Mouse (Mus musculus): ENCODE measurements around the gene Spaca6. TPM values are rescaled to one million over a fixed set of nuclear protein-coding genes. Genes with fewer than 3 reads are reported as not detected.

Spaca6 gene
- polyA plus RNA-seq, 1 experiment from 2014 or later = 4.7 TPM

DNA sequence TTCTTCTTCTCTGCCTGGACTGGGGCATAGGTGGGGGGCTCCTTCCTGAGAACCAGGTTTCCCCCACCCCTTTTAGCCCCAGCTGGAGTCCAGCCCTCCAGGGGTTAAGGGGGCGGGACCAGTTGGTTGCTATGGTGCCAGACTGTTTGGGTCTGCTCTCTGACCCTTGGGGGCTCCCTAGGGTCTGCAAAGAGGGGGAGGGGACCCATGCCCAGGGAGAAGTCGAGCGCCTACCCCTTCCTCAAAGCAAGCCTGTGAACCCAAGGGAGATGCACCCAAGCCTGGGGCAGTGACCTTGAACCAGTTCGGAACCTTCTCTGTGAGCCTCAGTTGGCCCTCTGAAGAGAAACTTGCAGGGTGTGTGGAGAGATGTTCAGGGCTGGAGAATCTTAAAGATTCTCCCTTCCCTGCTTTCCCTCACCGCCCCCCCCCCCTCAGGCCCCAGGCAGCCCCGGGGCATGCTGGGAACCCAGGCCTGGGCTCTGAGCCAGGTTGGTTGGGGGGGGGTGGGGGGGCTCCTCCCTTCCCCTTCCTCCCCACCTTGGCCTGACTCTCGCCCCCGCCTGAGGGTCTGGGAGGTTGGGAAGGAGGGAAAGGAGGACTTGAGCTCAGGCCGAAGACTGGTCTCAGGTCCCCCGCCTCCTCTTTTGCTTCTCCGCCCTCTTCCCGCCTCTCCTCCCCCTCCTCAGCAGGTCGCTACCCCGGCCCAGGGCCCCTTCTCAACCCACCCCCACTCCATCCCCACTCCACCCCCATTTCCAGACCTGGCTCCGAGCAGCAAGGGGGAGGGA, 1.4 kb downstream of the Spaca6 start:
- H3K9ac ChIP-seq (ENCODE audit: low read depth, low read length) = peak overlapping the region; percentile 33
- no peaks in the 10 kb centered on the region; the same call in 1 of the 2 replicates for H3K4me1 ChIP-seq (ENCODE audit: control insufficient read depth, low read depth, low read length)
- peaks cover 21% of the 10 kb centered on the region for H3K27me3 ChIP-seq (ENCODE audit: control insufficient read depth, insufficient read depth, low read depth, low read length)
- H3K4me3 ChIP-seq (ENCODE audit: low read depth, low read length) = peak overlapping the region; percentile 61
- no peaks in the 10 kb centered on the region for H3K36me3 ChIP-seq (ENCODE audit: control insufficient read depth, insufficient read depth)
- ATAC-seq (ENCODE audit: low read depth) = peak; percentile 4; the same call in 1 of the 2 replicates
- H3K4me2 ChIP-seq (ENCODE audit: low read depth, low read length) = peak overlapping the region; percentile 50
- peak overlapping the region; percentile 78; the same call in 1 of the 2 replicates for H3K27ac ChIP-seq (ENCODE audit: low read length)
- no peaks in the 10 kb centered on the region for H3K9me3 ChIP-seq (replicated peaks; ENCODE audit: control insufficient read depth, low read length)
- WGBS (ENCODE audit: insufficient replicate concordance) = 7% methylated on average over 10 of the region's 15 CpGs

- no peak for ATAC-seq (ENCODE audit: low read depth)
- no peak overlapping the region; the same call in 1 of the 2 replicates for H3K9ac ChIP-seq (ENCODE audit: low read depth, low read length)
- H3K36me3 ChIP-seq (ENCODE audit: control insufficient read depth, insufficient read depth) = no peaks in the 10 kb centered on the region
- H3K9me3 ChIP-seq (replicated peaks; ENCODE audit: control insufficient read depth, low read length) = no peaks in the 10 kb centered on the region
- peak overlapping the region; percentile 50 for H3K4me2 ChIP-seq (ENCODE audit: low read depth, low read length)
- peaks cover 21% of the 10 kb centered on the region for H3K27me3 ChIP-seq (ENCODE audit: control insufficient read depth, insufficient read depth, low read depth, low read length)
- H3K4me3 ChIP-seq (ENCODE audit: low read depth, low read length) = peak overlapping the region; percentile 61
- WGBS (ENCODE audit: insufficient replicate concordance) = 12% methylated on average over 6 of the region's 6 CpGs
- no peak overlapping the region for H3K27ac ChIP-seq (ENCODE audit: low read length)
- no peaks in the 10 kb centered on the region; the same call in 1 of the 2 replicates for H3K4me1 ChIP-seq (ENCODE audit: control insufficient read depth, low read depth, low read length)
These were observed 2.3 kb downstream of the Spaca6 start for GRCm38 (mm10) chr17:17829052-17829785.

- 60% methylated on average over 22 of the region's 23 CpGs for WGBS (ENCODE audit: insufficient replicate concordance)
- Histone ChIP-seq H3K27me3 (ENCODE audit: control insufficient read depth, insufficient read depth, low read depth, low read length) (peaks cover 21% of the 10 kb centered on the region), H3K4me1 (ENCODE audit: control insufficient read depth, low read depth, low read length) (no peaks in the 10 kb centered on the region; the same call in 1 of the 2 replicates), H3K27ac (ENCODE audit: low read length) (no peak overlapping the region), H3K4me2 (ENCODE audit: low read depth, low read length) (0 out of 2 replicates have a peak overlapping the region, but pooled peaks have one; percentile 3), H3K4me3 (ENCODE audit: low read depth, low read length) (no peak overlapping the region), H3K9me3 (replicated peaks; ENCODE audit: control insufficient read depth, low read length) (no peaks in the 10 kb centered on the region), H3K9ac (ENCODE audit: low read depth, low read length) (no peak overlapping the region), H3K36me3 (ENCODE audit: control insufficient read depth, insufficient read depth) (no peaks in the 10 kb centered on the region)
- ATAC-seq (ENCODE audit: low read depth) = no peak
These were observed 3.0 kb downstream of the Spaca6 start for GRCm38 (mm10) chr17:17829816-17830535.

GRCm38 (mm10) chr17:17830731-17831130, 3.8 kb downstream of the Spaca6 start:
- H3K9me3 ChIP-seq (replicated peaks; ENCODE audit: control insufficient read depth, low read length) = no peaks in the 10 kb centered on the region
- no peaks in the 10 kb centered on the region; the same call in 1 of the 2 replicates for H3K4me1 ChIP-seq (ENCODE audit: control insufficient read depth, low read depth, low read length)
- H3K27ac ChIP-seq (ENCODE audit: low read length) = no peak overlapping the region
- no peak overlapping the region for H3K9ac ChIP-seq (ENCODE audit: low read depth, low read length)
- peaks cover 19% of the 10 kb centered on the region for H3K27me3 ChIP-seq (ENCODE audit: control insufficient read depth, insufficient read depth, low read depth, low read length)
- H3K36me3 ChIP-seq (ENCODE audit: control insufficient read depth, insufficient read depth) = no peaks in the 10 kb centered on the region
- WGBS (ENCODE audit: insufficient replicate concordance) = 55% methylated on average over 7 of the region's 7 CpGs
- no peak for ATAC-seq (ENCODE audit: low read depth)
- no peak overlapping the region for H3K4me2 ChIP-seq (ENCODE audit: low read depth, low read length)
- H3K4me3 ChIP-seq (ENCODE audit: low read depth, low read length) = no peak overlapping the region

DNA sequence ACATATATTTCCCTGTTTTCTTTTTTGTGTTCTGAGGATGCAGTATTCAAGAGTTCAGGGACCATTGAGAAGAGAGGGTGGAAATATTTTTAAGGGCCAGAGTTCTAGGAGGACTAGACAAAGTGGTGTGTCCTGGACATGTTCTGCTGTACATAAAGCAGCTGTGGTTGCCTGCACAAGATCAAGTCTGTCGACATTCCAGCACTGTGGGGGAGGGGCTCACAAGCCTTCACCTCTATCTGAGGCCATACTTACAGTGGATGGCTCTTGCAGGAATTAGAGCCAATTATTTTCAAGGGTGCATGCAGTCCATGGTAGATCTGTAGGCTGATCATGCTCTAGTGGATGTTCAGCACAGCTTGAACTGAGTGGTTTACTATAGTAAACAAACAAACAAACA, 7.9 kb downstream of the Spaca6 start:
- Histone ChIP-seq H3K9ac (ENCODE audit: low read depth, low read length) (no peak overlapping the region), H3K27ac (ENCODE audit: low read length) (no peak overlapping the region), H3K4me1 (ENCODE audit: control insufficient read depth, low read depth, low read length) (peaks cover 6% of the 10 kb centered on the region), H3K27me3 (ENCODE audit: control insufficient read depth, insufficient read depth, low read depth, low read length) (no peaks in the 10 kb centered on the region), H3K4me3 (ENCODE audit: low read depth, low read length) (no peak overlapping the region), H3K36me3 (ENCODE audit: control insufficient read depth, insufficient read depth) (no peaks in the 10 kb centered on the region), H3K9me3 (replicated peaks; ENCODE audit: control insufficient read depth, low read length) (no peaks in the 10 kb centered on the region), H3K4me2 (ENCODE audit: low read depth, low read length) (no peak overlapping the region)
- ATAC-seq (ENCODE audit: low read depth) = no peak
- 9% methylated on average over 1 of the region's 1 CpGs for WGBS (ENCODE audit: insufficient replicate concordance)

DNA sequence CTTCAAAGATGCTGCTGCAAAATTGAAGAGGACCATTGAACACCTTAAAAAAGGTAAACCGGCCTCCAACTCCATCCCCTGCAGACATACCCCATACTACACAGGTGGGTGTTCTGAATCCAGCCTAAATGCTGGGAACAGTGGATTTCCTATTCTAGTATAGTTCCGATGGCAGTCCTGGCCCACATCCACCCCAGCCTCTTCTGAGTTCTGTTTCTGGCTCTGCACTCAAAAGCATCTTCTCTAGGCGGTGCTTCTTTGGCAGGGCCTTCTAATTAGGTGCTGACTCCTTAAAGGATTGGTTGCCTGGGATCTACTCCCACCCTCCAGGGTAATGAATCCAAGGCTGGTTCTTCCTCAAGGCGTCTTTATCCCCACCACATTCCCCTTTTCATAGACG, 9.1 kb downstream of the Spaca6 start:
- Histone ChIP-seq H3K27ac (ENCODE audit: low read length) (no peak overlapping the region), H3K4me2 (ENCODE audit: low read depth, low read length) (no peak overlapping the region), H3K4me1 (ENCODE audit: control insufficient read depth, low read depth, low read length) (peaks cover 6% of the 10 kb centered on the region), H3K9ac (ENCODE audit: low read depth, low read length) (no peak overlapping the region), H3K36me3 (ENCODE audit: control insufficient read depth, insufficient read depth) (0 out of 2 replicates have a peak, but pooled peaks cover 2% of the 10 kb centered on the region), H3K27me3 (ENCODE audit: control insufficient read depth, insufficient read depth, low read depth, low read length) (no peaks in the 10 kb centered on the region), H3K4me3 (ENCODE audit: low read depth, low read length) (no peak overlapping the region), H3K9me3 (replicated peaks; ENCODE audit: control insufficient read depth, low read length) (no peaks in the 10 kb centered on the region)
- ATAC-seq (ENCODE audit: low read depth) = no peak
- 64% methylated on average over 5 of the region's 5 CpGs for WGBS (ENCODE audit: insufficient replicate concordance)

- H3K27me3 ChIP-seq (ENCODE audit: control insufficient read depth, insufficient read depth, low read depth, low read length) = no peaks in the 10 kb centered on the region
- no peaks in the 10 kb centered on the region for H3K9me3 ChIP-seq (replicated peaks; ENCODE audit: control insufficient read depth, low read length)
- H3K4me3 ChIP-seq (ENCODE audit: low read depth, low read length) = peak overlapping the region; percentile 65
- peaks cover 6% of the 10 kb centered on the region for H3K4me1 ChIP-seq (ENCODE audit: control insufficient read depth, low read depth, low read length)
- peak overlapping the region; percentile 74 for H3K4me2 ChIP-seq (ENCODE audit: low read depth, low read length)
- ATAC-seq (ENCODE audit: low read depth) = no peak
- peak overlapping the region; percentile 67; the same call in 1 of the 2 replicates for H3K9ac ChIP-seq (ENCODE audit: low read depth, low read length)
- H3K27ac ChIP-seq (ENCODE audit: low read length) = peak overlapping the region; percentile 47
- H3K36me3 ChIP-seq (ENCODE audit: control insufficient read depth, insufficient read depth) = 0 out of 2 replicates have a peak, but pooled peaks cover 2% of the 10 kb centered on the region
- 20% methylated on average over 13 of the region's 13 CpGs for WGBS (ENCODE audit: insufficient replicate concordance)
These were observed 10.5 kb downstream of the Spaca6 start for GRCm38 (mm10) chr17:17837426-17837825.

- peak; percentile 98 for ATAC-seq (ENCODE audit: low read depth)
- Histone ChIP-seq H3K27me3 (ENCODE audit: control insufficient read depth, insufficient read depth, low read depth, low read length) (no peaks in the 10 kb centered on the region), H3K27ac (ENCODE audit: low read length) (peak overlapping the region; percentile 82), H3K4me1 (ENCODE audit: control insufficient read depth, low read depth, low read length) (peaks cover 6% of the 10 kb centered on the region), H3K36me3 (ENCODE audit: control insufficient read depth, insufficient read depth) (0 out of 2 replicates have a peak, but pooled peaks cover 2% of the 10 kb centered on the region), H3K4me2 (ENCODE audit: low read depth, low read length) (peak overlapping the region; percentile 74), H3K4me3 (ENCODE audit: low read depth, low read length) (peak overlapping the region; percentile 65), H3K9me3 (replicated peaks; ENCODE audit: control insufficient read depth, low read length) (no peaks in the 10 kb centered on the region), H3K9ac (ENCODE audit: low read depth, low read length) (peak overlapping the region; percentile 67)
- under 1% methylated on average over 43 of the region's 43 CpGs for WGBS (ENCODE audit: insufficient replicate concordance)
These were observed 11.2 kb downstream of the Spaca6 start for GRCm38 (mm10) chr17:17837919-17838701.
